Mouse (Mus musculus): ENCODE measurements around the gene Papola. TPM values are rescaled to one million over a fixed set of nuclear protein-coding genes. Genes with fewer than 3 reads are reported as not detected.

The Papola gene
- polyA plus RNA-seq, 1 experiment from 2014 or later, result 197 TPM

DNA sequence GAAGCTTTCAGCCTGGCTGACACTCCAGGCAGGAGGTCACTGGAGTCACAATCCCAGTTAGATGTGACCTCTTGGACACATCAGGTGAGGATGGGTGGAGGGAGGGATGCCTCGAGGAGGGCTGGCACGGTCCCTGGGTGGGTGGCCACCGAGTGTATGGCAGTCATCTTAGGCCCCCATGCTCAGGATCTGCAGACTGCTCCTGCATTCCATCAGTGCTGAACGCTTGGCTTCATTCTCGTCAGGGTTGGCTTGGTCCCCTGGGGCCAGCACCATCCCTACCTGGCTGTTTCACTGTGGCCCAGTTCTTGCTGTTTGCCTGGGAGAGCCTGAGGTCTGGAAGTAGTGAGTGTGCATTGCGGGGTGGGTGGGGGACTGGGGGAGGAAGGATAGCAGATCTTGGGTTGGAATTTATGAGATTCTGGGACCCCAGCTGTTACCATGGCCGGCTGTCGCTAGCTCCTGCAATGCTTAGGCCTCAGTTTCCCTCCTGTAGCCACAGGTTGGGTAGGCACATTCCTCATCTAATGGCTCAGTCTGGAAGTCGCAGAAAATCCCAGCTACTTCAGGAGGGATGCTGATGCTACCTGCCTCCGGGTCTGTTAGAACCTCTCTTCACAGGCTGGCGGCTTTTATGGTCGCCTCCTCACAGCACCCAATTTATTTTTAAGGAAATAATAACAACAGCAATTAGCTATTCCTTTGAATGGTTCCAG is 99.5 kb downstream of the Papola start:
- H3K27me3 ChIP-seq (ENCODE audit: control insufficient read depth, insufficient read depth, low read length), result no peaks in the 10 kb centered on the region
- peaks cover 9% of the 10 kb centered on the region; the same call in 1 of the 2 replicates for H3K4me1 ChIP-seq (ENCODE audit: control insufficient read depth, insufficient read depth, low read length)
- H3K9ac ChIP-seq (ENCODE audit: low read depth, low read length), result no peak overlapping the region
- peaks cover 10% of the 10 kb centered on the region; the same call in 1 of the 2 replicates for H3K9me3 ChIP-seq (ENCODE audit: control insufficient read depth, low read length)
- H3K4me3 ChIP-seq (ENCODE audit: low read length), result no peak overlapping the region
- no peaks in the 10 kb centered on the region for H3K36me3 ChIP-seq (ENCODE audit: control insufficient read depth, insufficient read depth, low read length)
- peak; percentile 76 for ATAC-seq (ENCODE audit: low FRiP score, low TSS enrichment)
- H3K4me2 ChIP-seq (replicated peaks; ENCODE audit: low read depth, low read length), result no peak overlapping the region
- 33% methylated on average over 12 of the region's 12 CpGs for WGBS
- no peak overlapping the region for H3K27ac ChIP-seq (ENCODE audit: low read depth, low read length)

DNA sequence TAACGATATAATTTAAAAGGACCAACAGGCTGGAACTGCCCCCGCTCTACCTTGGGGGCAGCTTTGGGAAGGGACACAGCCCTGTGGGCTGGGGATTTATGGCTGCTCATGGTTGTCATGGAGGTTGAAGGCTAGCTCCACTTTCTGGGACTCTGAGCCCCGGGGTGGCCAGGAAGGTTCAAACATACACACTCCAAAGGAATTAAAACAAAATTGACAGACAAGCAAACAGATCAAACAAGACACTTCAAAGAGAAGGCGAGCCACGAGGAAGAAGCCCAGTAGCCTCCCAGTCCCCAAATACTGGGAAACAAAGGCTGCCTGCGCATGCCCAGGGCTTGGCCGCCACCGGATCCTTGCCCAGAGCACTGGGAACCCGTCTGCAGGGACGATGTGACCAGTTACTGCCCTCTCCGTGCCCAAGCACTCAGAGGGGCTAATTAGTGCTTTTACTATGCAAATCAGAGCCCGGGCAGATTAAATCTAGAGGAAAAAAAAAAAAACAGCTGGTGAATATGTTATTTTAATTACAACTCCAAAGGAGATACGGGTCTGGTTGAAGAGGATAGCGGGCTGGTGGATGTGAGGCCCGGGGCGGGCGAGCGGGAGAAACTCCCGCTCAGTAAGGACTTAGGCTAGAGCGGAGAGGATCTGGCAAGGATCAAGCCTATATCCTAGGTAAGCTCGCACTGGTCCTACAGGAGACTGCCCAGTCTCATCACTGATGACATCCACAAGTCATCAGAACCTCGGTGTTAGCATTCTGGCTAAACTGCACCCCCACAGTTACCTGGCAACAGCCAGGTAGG is 100.2 kb downstream of the Papola start:
- no peak overlapping the region for H3K27ac ChIP-seq (ENCODE audit: low read depth, low read length)
- H3K9me3 ChIP-seq (ENCODE audit: control insufficient read depth, low read length), result 0 out of 2 replicates have a peak, but pooled peaks cover 3% of the 10 kb centered on the region
- no peaks in the 10 kb centered on the region for H3K36me3 ChIP-seq (ENCODE audit: control insufficient read depth, insufficient read depth, low read length)
- H3K9ac ChIP-seq (ENCODE audit: low read depth, low read length), result no peak overlapping the region
- WGBS, result 19% methylated on average over 22 of the region's 22 CpGs
- peaks cover 9% of the 10 kb centered on the region; the same call in 1 of the 2 replicates for H3K4me1 ChIP-seq (ENCODE audit: control insufficient read depth, insufficient read depth, low read length)
- ATAC-seq (ENCODE audit: low FRiP score, low TSS enrichment), result peak; percentile 76; the same call in 1 of the 2 replicates
- no peaks in the 10 kb centered on the region for H3K27me3 ChIP-seq (ENCODE audit: control insufficient read depth, insufficient read depth, low read length)
- H3K4me2 ChIP-seq (replicated peaks; ENCODE audit: low read depth, low read length), result peak overlapping the region; percentile 17
- H3K4me3 ChIP-seq (ENCODE audit: low read length), result no peak overlapping the region

Small RNA genes within 50 kb of the gene (microRNA-seq; reads per million reads assigned to microRNA genes)
- not detected for gene Gm22120

Other genes with a start within 250 kb of the Papola start
- 0.12 and 0.14 TPM in 2 replicates for gene Bdkrb2, start 221.5 kb upstream of the Papola start, polyA plus RNA-seq (2014; fragmentation: Nextera tagmentation; extraction: Ambion mirVana)
- not detected in 2 replicates for gene Bdkrb1, start 181.6 kb upstream of the Papola start, polyA plus RNA-seq (2014; fragmentation: Nextera tagmentation; extraction: Ambion mirVana)
- 28.1 and 29.6 TPM in 2 replicates for gene Gskip, start 99.9 kb upstream of the Papola start, polyA plus RNA-seq (2014; fragmentation: Nextera tagmentation; extraction: Ambion mirVana)
- gene Atg2b, start 99.5 kb upstream of the Papola start, polyA plus RNA-seq (2014; fragmentation: Nextera tagmentation; extraction: Ambion mirVana), result 9.5 and 17.2 TPM in 2 replicates
- 0.11 TPM in 1 of 2 replicates, not detected in the other for gene Ak7, start 78.7 kb upstream of the Papola start, polyA plus RNA-seq (2014; fragmentation: Nextera tagmentation; extraction: Ambion mirVana)
- 79.0 and 84.8 TPM in 2 replicates for gene Vrk1, start 225.5 kb downstream of the Papola start, polyA plus RNA-seq (2014; fragmentation: Nextera tagmentation; extraction: Ambion mirVana)

All from kidney, embryonic 14.5 days (tissue).